Mouse (Mus musculus) c-Kit-positive CD71-positive TER-119-negative erythroid progenitor cells, embryonic 14.5 days (primary cell): ENCODE data around the gene Tbc1d23.
A peak's percentile ranks its signal among the peaks of the same experiment; 100 is the strongest.
"Not testable (repeated sequence)": the region's sequence is repeated elsewhere in the genome, so short reads cannot be mapped to it uniquely, and the experiment has no call there.

Experiments
- DNase-seq: peaks from one replicate; pipeline ENCODE4 v3.0.0-alpha.2; 2013; ENCODE audit warnings: low read depth

Tbc1d23 gene

DNA sequence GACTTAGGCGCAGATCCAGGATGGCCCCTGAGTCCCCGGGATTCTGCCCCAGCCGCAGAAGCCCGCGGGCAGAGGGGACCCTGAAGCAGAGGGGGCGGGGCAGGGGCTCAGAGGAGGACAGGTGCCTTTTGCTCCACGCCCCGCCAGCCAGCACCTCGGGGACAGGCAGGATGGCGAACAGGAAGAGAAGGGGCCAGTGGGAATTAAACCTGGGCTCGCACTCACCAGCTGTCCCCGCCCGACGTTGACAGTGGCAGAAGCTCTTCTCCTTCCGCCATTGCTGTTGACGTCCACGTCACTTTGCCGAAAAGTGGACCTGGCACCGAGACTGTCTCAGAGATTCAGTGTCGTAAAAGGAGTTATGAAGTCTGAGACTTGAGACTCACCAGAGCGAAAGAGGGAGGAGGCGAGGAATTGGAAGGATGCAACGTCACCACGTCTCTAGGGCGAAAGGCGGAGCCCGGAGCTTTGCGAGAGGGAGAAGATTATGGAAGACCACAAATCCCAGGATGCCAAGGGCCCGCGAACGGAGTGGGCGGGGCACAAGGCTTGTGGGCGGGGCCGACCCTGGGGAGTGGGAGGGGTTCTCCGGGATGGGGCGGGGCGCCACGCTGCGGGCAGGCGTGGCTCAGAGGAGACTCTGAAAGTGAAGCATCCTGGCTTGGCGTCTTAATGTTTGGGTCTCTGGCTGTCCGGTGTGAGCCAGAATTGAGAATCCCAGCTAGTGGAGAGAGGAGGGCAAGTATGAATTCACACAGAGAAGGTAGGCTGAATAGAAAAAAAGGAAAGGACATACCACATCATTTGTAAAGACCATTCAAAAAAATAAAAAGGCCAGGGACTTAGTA is at the start of gene Tbc1d23:
TSS of gene Tbc1d23 (minus strand) at position 416 of the 848 bp plus-strand sequence.
- peak; percentile 98 for DNase-seq

DNA sequence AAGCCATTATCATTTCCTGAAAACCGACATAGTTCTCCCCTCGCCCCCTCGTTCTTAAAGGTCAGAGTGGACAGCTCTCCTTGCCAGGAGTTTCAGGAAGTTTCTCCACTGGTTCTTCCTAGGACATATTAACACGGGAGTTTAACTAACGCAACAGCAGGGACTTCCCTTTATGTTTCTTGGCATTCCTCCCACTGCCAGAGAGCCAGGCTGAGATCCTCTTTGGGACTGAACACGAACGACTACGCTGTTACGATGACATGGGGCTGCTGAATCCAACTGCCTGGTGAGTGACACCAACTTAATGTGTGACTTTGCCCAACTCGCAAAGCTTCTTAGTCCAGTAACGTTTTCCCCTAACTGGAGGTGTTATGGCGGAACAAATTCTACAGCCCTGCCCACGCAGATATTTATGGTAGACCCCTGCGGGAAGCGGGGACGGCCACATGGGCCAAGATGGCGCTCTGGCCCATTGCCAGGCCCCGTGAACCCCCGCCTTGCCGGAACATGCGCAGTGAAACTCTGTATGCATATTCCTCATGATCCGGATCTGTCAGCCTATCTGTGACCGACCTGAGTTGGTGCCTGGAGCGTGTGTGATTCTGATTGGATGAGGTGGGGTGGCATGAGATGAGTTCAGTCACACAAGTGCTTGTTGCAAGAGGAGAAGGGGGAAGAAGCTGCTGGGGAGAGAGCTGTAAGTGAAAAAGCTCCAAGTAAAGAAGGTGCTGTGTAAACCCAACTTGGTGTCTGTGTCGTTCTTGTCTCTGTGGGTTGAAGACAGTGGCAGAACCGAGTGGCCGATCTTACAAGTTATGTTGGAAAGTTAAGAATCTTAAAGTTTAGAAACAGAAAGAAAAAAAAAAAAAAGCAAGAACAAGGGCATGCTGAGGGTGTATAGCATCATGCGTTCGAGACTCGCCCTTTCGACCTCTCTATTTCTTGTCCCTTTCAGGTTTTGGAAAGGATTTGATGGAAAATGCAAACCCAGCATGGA is 49.2 kb upstream of the Tbc1d23 start:
- DNase-seq, result no peak

DNA sequence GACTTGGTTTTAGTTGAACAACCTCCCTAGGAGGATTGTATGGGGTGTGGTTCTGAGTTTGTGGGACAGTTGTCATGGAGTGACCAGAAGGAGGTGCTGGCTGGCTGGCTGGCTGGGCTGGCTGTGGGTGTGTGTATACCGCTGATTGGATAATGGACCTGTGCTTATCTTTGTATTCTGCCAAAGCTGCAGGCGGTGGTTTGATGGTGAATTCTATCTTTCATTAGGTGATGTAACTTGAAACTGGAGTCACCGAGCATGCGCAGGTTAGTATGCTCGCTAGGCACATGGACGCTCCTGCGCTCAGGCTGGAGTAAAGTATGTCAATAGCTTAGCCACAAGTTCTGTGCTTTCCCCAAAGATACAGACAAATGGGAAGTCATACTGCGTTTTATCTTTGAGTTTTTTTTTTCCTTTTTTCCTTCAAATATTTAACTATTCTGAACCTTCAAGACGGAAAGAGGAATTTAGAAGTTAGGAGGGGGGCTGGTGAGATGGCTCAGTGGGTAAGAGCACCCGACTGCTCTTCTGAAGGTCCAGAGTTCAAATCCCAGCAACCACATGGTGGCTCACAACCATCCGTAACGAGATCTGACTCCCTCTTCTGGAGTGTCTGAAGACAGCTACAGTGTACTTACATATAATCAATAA is 47.8 kb upstream of the Tbc1d23 start:
- no peak for DNase-seq

DNA sequence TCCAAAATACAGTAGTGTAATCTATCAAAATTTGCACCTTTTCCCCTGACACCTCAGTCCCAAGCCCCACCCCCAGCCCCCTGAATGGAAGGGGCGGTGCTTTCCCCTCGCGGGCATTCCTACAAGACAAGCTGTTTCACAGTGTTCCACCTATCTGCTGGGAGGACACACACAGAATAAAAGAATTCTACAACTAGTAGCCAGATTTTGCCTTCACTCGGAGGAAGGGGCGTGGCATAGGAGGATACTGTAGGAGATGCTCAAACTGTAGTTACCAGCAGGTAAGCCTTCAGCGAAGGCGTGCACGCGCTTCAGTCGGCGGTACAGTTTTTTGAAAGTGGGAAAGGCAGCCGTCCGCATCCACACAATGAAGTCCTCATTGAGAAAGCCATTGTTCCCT is 38.4 kb upstream of the Tbc1d23 start:
- DNase-seq, result no peak

DNA sequence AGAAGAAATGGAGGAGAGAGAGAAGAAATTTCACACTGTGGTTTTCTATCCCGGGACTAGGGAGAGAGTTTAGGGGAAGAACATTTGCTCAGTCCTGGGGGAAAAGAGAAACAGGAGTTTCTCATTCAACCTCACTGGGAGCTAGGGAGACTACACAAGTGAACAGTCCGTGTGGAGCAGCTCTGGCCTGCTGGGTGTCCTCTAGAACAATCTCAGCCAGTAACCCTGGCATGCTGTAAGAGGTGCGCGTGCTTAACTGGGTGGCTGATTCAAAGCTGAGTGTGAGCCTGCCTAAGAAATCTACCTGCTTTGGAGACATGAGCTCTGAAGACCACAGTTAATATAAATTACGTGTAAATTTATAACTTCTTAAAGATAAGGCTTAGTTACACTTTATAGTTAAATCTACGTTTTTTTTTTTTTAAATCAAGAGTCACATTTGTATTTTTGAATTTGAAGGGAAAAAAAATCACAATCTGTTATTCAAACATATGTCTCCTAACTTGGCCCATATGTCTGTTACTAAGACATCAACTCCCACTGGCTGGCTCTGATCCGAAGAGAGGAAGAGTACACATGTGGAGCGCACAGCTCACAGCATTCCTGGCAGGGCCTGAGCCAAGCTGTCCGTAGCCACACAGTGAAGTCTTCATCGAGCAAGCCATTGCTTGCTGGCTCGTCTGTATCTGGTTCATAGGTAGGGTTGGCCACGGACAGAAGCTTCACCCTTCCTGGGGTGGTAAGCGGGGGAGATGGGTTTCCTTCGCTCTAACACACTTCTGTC is 36.9 kb upstream of the Tbc1d23 start:
- no peak for DNase-seq

DNA sequence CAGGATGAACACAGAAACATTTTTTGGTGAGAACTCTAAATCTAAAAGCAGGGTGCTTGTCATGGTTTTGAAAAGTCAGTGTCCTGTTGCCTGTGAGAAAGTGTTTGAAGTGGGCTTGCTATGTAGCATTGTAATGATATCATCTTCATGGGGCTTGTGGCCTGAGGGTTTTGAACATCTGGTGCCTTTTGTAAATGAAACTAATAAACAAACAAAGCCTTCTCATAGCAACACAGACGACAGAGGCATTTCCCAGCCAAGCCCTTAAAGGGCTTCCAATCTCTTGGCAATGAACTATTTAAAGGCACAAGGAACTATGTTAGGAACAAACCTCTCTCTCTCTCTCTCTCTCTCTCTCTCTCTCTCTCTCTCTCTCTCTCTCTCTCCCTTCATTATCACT is 35.8 kb upstream of the Tbc1d23 start:
- DNase-seq, result no peak

DNA sequence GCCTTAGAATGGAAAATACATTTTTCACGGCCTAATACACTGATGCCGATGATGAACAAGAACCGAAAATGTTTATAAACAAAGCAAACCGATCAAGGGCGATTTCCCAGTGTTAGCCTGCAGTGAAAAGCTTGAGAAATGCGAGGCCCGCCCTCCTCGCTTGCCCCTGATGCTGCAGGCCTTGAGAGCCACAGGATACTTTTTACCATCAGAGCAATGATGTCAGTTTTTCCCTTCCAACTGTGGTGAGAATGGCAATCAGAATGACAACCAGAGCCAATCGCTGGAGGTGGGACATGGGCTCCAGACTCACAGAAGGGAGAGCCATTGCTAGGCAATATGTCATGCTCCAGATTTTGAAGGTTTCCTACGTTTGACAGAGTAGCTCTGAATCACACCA is 28.8 kb upstream of the Tbc1d23 start:
- no peak for DNase-seq

DNA sequence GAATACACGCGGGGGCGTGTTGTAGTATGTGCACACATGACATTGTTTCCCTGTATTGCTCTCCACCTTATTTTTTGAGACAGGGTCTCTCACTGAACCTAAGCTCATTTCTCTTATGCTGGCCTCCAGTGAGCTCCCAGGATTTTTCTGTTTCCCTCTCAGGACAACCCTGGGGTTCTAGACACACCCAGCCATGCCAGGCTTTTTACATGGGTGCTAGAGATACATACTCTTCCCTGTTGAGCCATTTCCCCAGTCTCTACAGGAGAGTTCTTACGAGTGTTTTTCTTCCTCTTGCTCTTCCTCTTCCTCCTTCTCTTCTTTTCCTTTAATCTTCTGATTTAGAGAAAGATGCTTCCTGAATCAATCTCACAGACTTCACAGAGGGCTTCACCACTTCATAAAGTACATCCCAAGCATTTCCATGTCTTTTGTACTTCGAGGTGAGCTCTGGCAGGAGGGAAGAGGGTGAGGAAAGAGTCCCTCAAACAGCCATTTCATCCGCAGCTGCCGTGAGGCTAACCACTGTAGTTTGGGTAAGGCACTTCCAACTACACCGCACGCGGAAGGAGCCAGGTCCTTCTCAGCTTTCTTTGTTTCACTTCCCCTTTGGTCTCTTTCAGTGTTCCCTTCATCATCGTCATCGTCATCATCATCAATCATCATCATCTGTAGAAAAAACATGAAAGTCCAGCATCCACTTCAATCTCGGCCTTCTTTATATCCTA is 28.2 kb upstream of the Tbc1d23 start:
- no peak for DNase-seq

DNA sequence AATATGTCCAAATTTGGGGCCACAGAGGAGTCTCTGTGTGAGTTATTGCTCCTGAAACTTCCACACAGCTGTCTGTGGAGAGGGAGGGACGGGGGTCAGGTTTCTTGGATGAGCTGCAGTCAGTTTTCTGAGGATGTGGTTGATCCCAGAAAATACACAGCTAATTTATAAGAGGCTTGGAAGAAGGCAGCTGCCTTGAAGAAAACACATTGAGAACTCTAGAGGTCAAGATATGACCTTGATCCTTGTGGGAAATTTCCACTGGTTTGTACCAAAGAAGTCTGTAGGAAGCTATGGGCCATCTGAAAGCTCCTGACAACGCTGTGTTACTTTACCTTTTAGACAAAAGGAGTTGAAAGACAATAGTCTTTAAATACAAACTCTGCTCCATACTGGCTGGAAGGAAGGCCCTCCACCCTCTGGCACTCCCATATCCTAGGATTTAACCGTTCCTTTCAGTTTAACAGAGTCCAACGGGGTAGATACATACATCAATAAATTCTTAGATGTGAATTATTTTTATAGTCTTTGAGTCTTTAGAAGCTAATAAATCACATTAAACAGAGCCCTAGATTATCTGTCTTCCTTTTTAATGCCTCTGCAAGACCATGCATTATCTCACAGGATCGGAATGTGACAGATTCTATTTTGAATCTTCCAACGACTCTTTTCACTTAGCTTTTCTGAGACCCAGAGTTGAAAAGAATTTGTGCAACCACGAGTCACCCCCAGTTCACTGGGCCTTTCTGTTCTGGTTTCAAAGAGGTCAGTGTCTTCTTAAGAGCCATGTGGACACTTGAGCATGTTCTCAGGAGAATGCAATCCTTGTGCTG is 20.5 kb upstream of the Tbc1d23 start:
- no peak for DNase-seq

DNA sequence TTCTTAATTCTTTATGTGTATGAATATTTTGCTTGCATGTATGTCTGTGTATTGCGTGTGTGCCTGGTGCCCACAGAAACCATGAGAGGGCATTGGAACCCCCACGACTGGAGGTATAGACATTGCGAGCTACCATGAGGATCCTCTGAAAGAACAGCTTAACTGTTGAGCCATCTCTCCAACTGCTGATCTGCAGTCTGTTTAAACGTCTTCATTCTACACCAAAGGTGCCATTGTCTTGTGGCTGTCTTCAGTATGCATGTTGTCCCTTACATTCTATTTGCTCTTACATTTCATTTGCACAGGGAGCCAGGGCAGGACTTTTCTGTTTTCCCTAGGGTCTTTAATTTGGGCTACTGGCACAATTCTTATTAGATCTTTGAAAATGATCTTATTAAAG is 19.7 kb upstream of the Tbc1d23 start:
- no peak for DNase-seq

DNA sequence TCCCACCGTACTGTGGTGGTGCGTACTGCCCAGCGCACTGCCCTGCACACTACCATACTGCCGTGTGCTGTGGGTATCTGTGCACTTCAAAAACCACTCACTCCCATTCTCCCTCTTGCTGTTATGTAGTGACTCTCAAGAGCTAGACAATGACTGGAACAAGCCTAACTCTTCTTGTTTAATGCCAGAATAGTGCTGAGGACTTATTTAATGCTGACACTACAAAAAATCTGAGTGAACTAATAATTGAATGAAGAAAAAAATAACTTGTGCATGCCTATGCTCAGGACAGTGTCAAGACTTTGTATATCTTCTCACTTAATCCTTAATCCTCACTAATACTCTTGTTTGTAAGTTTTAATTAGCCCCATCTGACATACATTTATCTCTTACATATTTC is 16.2 kb upstream of the Tbc1d23 start:
- DNase-seq, result no peak

DNA sequence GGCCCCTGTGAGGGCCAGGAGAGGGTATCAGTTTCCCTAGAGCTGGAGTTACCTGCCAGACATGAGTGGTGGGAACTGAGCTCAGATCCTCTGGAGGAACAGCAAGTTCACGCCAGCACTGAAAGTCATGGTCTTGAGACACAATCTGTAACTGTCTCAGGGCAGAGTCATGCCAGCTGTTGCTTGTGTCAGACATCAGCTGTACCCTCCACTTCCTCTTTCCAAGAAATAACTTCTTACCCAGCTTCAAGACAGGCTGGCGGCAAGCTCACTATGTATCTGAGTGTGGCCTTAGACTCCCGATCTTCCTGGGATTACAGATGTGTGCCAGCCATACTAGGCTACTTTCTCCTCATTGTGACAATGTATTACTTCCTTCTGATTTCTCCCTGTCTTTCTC is 15.3 kb upstream of the Tbc1d23 start:
- no peak for DNase-seq

DNA sequence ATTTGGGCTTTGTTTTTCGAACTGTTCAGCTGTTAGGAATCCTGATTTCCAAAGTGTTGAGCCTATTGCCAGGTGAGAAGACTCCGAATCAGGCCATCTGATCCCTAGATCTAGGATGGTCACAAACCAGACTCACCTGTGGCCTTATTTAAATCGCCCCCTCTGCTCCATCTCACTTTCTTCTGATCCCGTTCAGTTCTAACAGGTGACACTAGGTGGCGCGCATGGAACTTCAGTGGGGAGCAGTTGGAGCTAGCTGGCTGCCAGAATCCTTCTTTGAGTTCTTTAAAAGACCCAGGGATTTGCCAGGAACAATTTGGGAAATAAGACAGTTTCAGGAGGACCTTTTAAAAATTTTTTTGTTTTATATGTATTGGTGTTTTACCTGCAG is 12.5 kb upstream of the Tbc1d23 start:
- DNase-seq, result peak; percentile 38

DNA sequence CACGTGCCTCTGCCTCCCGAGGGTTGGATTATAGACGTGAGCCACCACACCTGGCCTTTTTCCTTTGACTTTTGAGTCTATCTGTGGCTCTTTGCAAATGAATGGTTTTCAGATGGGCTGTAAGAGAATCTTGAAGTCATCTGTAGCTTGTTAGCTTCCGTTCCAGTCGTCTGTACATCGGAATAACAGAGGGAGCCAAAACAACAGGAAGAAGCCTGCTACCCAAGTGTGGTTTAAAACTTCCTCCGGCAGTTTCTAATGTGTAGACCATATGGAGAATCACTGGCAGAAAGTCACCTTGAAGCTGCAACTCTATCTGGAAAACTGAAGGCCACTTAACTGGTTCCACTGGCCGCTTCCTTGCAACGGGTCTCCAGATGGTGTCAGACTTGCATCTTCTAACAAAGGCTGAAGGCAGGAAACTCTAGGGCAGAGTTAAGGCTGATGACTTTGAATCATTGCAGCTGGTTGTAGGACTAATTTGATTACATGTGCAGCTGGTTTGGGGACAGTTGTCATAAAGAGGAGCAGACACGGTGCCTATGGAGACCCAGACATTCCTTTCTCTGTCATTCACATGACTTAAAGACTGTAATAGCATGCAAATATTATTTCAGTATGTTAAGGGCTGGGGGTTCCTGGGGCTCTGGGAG is 12.0 kb upstream of the Tbc1d23 start:
- DNase-seq, result no peak

DNA sequence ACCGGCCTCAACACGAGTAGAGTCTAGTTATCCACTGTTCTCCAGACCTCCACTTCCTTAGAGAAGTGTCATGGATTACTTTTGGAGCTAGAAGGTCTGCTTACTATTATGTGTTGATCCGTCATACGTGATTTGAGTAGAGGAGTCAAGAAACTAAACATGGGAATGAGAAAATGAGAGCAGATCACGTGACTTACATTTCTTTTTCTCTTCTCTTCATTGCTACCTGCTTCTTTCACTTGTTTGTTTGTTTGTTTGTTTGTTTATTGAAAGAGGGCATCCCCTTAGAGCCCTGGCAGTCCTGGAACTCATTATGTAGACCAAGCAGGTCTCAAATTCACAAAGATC is 11.5 kb upstream of the Tbc1d23 start:
- no peak for DNase-seq

DNA sequence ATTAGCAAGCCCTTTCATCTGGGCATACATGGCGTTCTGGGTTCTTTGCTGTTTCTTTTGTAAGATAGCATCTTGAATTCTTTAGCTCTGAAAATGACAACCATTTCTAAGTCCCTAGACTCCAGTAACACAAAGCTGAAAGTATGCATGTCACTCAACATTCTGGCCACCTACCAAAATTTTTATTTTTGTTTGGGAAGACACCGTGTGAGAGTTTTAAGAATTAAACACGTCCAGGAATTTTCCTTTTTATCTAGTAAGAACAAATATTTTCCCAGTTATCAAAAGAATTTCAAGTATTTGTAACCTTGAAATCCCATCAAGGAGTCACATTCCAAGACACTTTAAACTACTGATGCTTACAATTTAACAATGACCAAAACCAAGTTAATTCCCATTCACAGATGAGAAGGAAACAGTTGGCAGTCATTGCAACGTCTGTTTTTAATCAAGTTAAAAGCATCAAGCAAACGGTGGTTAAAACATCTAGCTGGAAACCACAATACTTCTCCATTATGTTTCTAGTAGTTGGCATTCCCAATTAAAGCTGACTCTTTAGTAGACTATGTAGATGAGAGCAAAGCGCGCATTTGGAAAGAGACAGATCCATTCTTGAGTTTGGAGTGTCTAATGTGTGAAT is 4.7 kb upstream of the Tbc1d23 start:
- no peak for DNase-seq

DNA sequence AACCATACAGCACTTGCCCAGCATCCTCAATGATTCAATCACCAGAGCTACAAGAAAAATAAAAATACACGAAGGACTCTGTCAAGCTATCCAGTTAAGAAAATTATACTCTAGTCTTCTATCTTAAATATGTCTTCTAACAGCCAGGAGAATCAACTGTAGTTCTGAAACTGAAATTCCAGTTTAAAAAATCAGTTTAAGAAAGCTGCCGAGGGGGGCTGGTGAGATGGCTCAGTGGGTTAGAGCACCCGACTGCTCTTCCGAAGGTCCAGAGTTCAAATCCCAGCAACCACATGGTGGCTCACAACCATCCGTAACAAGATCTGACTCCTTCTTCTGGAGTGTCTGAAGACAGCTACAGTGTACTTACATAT is 620 bp upstream of the Tbc1d23 start:
- DNase-seq, result not testable (repeated sequence)

DNA sequence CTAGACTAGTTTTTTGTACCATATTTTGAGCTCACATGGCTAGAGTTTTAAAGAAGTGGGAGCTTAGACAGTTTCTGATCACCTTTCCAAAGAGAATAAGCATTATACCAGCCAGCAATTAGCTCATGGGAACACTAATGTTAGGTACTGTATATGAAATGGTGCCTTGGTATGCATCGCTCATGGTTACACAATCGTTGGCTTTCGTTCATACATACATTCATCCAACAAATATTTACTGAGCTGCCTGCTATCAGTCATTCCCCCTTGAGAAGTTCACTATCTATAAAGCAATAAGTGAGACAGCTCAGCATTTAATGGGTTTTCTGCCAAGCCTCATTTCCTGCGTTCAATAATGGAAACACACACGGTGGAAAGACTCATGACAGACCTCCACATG is 4.9 kb downstream of the Tbc1d23 start:
- DNase-seq, result no peak

DNA sequence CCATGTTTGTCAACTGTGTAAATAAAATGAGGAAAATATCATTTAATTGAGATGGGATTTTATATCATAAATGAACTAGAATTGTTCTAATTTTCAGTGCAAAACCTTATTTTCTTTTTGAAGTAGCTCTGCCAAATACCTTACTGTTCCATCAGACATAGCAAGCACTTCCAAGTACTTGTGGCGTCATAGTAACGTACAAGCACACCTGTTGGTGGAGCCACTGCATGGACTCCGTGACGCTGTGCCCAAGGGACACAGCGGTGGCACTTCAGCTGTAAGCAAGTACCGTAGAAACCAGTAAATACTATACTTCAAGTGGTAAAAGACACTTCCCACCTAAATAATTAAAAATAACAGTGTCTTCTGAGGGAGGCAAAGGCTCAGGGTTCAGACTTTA is 10.9 kb downstream of the Tbc1d23 start:
- no peak for DNase-seq
